Mouse (Mus musculus) spleen, adult 2 months (tissue): ENCODE results near the gene Sema4d.

Source experiments
- CTCF ChIP-seq: fragments of 200-500 bp; IDR thresholded peaks from 2 replicates; pipeline ENCODE4 v1.5.1; 2011; ENCODE audit warnings: mild to moderate bottlenecking, inconsistent platforms; ENCODE audit not compliant: insufficient read depth, insufficient read length, insufficient replicate concordance; ENCODE audit errors: extremely low read depth
- POLR2A ChIP-seq: fragments of 200-500 bp; IDR thresholded peaks from 2 replicates; pipeline ENCODE4 v1.6.1; 2011; ENCODE audit warnings: low read depth, low read length, inconsistent platforms

DNA sequence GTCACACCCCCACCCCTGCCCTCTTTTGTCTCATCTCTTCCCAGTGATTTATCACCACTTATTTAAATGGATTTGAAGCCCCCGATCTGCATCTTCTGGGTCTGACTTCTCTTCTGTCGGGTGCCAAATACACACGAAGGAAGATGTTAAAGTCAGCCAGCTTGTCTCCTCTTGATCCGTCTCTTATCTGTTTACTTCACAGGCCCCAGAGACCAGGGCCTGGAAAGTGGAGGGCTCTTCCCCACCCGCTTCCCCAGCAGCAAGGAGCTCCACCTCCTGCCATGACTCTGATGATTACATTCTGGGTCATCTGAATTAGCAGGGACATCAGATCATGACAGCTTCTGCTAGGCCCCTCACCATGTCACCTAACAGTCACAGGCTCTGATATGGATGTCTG, 47.7 kb downstream of the Sema4d start:
- TF ChIP-seq POLR2A (no peak), CTCF (no peak)
